In genomic region chr1:157875006-157875405, GRCm38 (mm10) we compare ENCODE assay signal across 27 mouse cellular contexts.
"Had no signal": no experiment of that assay in that cellular context is flagged by ENCODE, and none has a peak within 500 bp of the region (broad histone marks: within the 10 kb centered on the region; RNA-seq: fewer than 3 reads in every experiment).

No protein-coding gene starts in this region.

- H3K4me1 ChIP-seq: heart, embryonic 10.5 days; heart, embryonic 12.5 days; hindbrain, embryonic 10.5 days; intestine, embryonic 15.5 days; limb, embryonic 15.5 days; liver, embryonic 12.5 days had no signal

- H3K4me3 ChIP-seq: gastrocnemius, adult 2 months; heart, embryonic 10.5 days; heart, embryonic 12.5 days; hindbrain, embryonic 10.5 days; hindbrain, embryonic 12.5 days; intestine, embryonic 15.5 days; layer of hippocampus, adult 2 months; limb, embryonic 13.5 days; limb, embryonic 15.5 days; liver, embryonic 12.5 days had no signal

- H3K4me2 ChIP-seq: heart, embryonic 12.5 days; hindbrain, embryonic 12.5 days; hindbrain, embryonic 14.5 days; intestine, embryonic 15.5 days; limb, embryonic 13.5 days; limb, embryonic 15.5 days; liver, embryonic 12.5 days had no signal

- H3K27me3 ChIP-seq: heart, embryonic 12.5 days; hindbrain, embryonic 12.5 days; intestine, embryonic 15.5 days; limb, embryonic 13.5 days; limb, embryonic 15.5 days; liver, embryonic 12.5 days had no signal

- H3K9me3 ChIP-seq: heart, embryonic 10.5 days; heart, embryonic 12.5 days; hindbrain, embryonic 10.5 days; hindbrain, embryonic 12.5 days; intestine, embryonic 15.5 days; limb, embryonic 13.5 days; limb, embryonic 15.5 days; liver, embryonic 12.5 days had no signal

- ATAC-seq: hindbrain, embryonic 16.5 days; inflammation-experienced regulatory T-cells, adult 6 months; intestine, embryonic 15.5 days; intestine, postnatal 0 days; liver, embryonic 12.5 days had no signal

- H3K36me3 ChIP-seq: heart, embryonic 10.5 days; heart, embryonic 12.5 days; hindbrain, embryonic 10.5 days; hindbrain, embryonic 12.5 days; intestine, embryonic 15.5 days; limb, embryonic 13.5 days; limb, embryonic 15.5 days; liver, embryonic 12.5 days had no signal

- DNase-seq: gastrocnemius, adult 2 months; gastrocnemius, postnatal 10 days; gastrocnemius, postnatal 25 days; heart, adult 18-20 months; heart, postnatal 10 days; heart, postnatal 4 days; kidney, adult 18-20 months; kidney, adult 8-10 months; kidney, postnatal 10 days; kidney, postnatal 25 days; kidney, postnatal 4 days; layer of hippocampus, postnatal 36 days; left cerebral cortex, postnatal 4 days had no signal

- H3K9ac ChIP-seq: heart, embryonic 12.5 days; hindbrain, embryonic 12.5 days; hindbrain, embryonic 14.5 days; intestine, embryonic 15.5 days; limb, embryonic 13.5 days; limb, embryonic 15.5 days; liver, embryonic 12.5 days; liver, embryonic 14.5 days had no signal

- H3K27ac ChIP-seq: gastrocnemius, adult 2 months; heart, embryonic 10.5 days; hindbrain, embryonic 10.5 days; hindbrain, embryonic 12.5 days; hindbrain, embryonic 14.5 days; intestine, embryonic 15.5 days; layer of hippocampus, adult 2 months; limb, embryonic 13.5 days; limb, embryonic 15.5 days; liver, embryonic 12.5 days; liver, embryonic 14.5 days had no signal
